Mouse (Mus musculus): ENCODE data around the gene Gfod2.
A peak's percentile ranks its signal among the peaks of the same experiment; 100 is the strongest.

Gene Gfod2

DNA sequence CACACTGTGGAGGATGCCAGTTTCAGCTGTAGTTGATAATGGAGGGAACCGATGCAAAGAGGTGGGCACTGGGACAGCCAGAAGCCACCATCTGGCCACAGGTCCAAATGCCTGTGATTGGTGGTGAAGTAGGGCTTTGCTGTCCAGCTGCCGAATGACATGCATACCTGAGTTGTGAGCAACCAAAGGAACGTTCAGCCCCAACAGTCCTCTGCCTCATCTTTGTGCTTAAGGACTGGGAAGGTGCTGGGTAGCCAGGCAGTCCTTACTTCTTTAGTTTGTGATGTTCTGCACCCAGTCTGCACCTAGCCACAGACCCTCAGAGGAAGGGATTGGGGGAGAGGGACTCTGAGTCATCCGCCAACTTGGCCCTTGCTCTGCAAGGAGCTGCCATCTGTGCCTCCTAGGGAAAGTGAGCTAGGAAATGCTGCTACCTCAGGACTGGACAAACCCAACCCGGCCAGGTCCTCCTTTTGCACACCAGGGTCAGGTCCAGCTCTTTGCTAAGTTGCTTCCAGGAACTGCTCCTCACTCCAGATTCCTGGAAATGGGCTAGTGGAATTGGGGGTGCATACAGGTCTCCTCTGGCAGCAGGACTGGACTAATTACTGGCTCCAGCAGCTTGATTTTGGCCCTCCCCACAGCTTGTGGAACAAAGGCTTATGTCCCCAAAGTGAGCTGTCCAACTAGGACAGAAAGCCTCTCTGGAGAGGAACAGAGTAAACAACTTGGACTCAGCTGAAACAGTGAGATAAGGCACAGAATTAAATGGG lies 10.2 kb upstream of the Gfod2 start:
- no peak for DNase-seq (ENCODE audit: low spot score in 2 of 2)

DNA sequence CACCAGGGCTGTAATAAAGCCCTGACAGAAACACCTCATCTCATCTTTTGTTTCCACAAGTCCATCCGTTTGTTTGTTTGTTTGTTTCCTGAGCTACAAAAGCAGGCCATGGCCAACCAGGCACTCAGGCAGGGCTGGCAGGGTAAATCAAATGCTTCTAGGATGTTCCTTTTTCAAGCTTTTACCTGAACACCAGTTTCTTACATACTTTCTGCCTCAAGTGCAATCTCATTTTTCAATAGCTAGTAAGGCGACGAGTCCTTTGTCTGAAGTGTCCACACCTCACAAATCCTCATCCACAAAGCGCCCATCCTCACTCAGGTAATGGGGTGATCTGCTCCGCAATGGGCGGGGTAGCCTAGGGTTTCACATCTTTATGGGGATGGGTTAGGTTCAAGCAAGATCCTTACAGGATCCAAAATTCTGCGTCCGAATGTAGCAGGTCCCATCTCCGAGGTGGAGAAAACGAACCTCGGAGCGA lies 628 bp downstream of the Gfod2 start:
- DNase-seq (ENCODE audit: low spot score in 2 of 2), result no peak

DNA sequence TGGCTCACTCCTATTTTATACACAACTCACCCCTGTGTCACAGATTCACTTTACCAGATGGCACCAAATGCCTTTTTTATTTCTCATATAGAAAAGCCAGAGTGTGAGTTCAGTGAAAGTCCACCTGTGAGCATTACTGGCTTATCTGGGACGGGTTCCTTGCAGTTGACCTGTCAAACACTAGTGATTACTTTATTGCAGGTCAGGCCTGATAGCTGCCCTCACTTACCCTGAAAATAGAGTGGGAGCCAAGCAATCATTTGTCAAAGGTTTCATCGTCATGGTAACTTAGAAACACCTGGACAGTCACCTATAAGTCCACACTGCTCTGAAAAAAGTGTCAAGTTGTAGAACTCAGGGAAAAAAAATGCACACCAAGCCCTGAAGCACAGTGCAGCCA lies 3.8 kb downstream of the Gfod2 start:
- DNase-seq (ENCODE audit: low spot score in 2 of 2), result no peak

DNA sequence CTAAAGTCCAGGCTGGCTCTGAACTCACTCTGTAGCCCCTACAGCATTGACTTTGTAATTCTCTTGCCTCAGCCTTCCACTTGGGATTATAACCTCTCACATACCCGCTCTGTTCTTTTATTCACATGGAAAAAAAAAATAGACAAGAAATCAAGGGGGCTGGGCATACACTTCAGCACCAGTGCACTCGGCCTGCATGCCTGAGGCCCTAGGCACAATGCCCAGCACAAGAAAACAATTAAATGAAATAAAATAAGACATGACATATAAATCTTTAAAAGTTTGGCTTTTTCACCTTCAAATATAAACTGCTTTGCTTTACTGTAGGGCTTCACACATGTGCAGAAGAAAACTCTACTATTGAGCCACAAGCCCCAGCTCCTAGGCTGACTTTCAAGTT lies 4.5 kb downstream of the Gfod2 start:
- no peak for DNase-seq (ENCODE audit: low spot score in 2 of 2)

- peak; percentile 26 to 45 for DNase-seq (ENCODE audit: low spot score in 2 of 2)
Measured at GRCm38 (mm10) chr8:105750606-105751005, 7.9 kb downstream of the Gfod2 start.

- DNase-seq (ENCODE audit: low spot score in 2 of 2), result no peak
Measured at GRCm38 (mm10) chr8:105743301-105743700, 15.2 kb downstream of the Gfod2 start.

- DNase-seq (ENCODE audit: low spot score in 2 of 2), result no peak
Measured at GRCm38 (mm10) chr8:105739216-105739615, 19.2 kb downstream of the Gfod2 start.

- no peak for DNase-seq (ENCODE audit: low spot score in 2 of 2)
Measured at GRCm38 (mm10) chr8:105732186-105732585, 26.3 kb downstream of the Gfod2 start.

DNA sequence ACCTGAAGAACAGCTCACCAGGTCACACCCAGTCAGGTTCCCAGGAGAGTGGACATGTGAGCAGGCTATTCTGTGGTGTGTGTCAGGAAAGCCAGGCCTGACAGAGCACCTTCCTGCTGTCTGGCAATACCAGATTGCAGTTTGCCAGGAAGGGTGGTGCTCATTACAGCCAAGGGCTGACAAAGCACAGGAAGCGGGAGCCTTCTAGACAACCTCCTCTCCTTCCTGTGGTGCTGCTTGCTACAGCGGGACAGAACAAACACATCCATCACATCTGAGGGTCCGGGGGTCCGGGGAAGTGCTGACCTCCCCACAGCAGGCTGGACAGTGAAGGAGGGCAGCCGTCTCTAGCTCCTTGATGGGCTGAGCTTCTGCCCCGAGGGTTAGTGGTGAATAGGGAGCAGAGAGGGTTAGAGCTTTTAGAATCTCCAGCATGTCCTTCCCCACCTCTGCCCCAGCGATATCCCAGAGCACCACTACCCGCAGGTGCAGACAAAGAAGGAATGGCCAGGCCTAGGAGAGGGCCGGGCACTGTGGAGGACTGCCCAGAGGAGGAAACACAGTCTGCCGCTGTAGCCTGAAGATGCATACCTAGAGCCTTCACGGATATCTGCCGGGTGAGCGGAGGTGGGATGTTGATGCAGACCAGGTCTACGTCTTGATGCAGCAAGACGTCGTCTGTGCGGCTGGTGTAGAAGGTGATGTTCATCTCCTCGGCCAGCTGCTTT lies 30.9 kb downstream of the Gfod2 start:
- DNase-seq (ENCODE audit: low spot score in 2 of 2), result peak; percentile 76 to 88

GRCm38 (mm10) chr8:105725726-105726125 lies 32.7 kb downstream of the Gfod2 start:
- no peak for DNase-seq (ENCODE audit: low spot score in 2 of 2)

DNA sequence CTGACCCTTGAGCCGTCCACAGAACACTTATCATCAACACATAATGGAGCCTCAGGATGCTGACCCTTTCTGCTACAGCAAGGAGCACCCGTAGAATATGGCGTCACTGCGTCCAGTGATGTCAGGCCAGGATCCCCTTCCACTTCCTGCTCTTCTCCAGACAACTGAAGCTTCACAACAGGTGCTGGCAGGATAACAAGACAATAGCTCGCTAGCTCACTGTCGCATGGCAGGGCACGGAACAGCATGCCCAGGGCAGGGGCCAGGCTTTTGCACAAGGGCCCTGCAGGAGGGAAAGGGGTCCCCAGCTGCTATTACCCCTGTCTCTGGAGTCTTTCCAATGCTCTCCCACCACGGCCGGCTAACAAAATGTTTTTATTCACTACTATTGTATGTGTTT lies 35.6 kb downstream of the Gfod2 start:
- no peak for DNase-seq (ENCODE audit: low spot score in 2 of 2)

DNA sequence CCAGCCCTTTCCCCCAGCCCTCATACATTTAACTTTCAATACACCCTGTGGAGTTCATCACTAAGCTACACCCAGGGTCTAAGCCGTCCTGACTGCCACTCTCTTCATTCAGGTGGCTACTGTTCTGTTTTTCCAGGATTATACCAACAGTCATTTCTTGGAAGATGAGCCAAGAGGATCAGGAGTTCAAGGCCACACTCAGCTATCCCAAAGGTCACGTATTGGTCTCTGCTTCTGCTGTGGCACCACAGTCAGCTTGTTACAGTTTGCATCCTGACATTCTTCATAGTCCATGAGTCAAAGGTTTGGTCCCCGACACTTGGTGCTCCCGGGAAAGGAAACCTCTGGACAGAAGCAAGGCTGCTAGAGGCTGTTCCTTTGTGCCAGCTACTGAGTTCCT lies 38.8 kb downstream of the Gfod2 start:
- no peak for DNase-seq (ENCODE audit: low spot score in 2 of 2)

DNA sequence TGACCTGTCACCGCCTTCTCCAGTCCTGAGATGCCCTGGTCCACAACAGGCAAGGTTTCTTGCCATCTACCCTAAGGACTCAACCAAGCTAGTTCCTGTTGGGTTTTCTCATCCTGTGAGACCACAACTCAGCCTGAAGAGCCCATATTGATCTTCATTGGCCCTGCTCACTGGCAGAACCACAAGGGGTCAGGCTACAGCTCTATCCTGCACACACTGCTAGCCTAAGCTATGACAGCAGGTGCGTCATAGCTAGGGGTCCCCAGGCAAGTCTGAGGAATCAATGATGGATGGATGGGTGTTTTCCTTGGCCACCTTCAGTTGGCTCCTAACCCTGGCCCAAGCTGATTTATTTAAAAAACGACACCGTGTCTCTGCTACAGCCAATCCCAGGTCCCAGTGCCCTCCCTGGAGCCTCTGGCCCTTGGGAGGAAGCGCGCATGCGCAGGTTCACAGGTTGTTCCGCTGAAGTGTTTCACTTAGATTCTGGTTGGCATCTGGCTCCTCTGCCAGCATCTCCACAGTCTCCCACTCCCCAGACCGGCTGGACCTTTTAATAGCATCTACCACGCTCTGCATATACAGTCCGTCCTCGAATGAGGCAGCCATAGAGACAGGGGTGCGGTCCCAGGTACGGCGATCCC lies 42.0 kb downstream of the Gfod2 start:
- DNase-seq (ENCODE audit: low spot score in 2 of 2), result no peak

GRCm38 (mm10) chr8:105715042-105715441 lies 43.4 kb downstream of the Gfod2 start:
- peak in 1 of 2 experiments; percentile 15 for DNase-seq (ENCODE audit: low spot score in 2 of 2)

GRCm38 (mm10) chr8:105714139-105714538 lies 44.3 kb downstream of the Gfod2 start:
- peak; percentile 68 to 87 for DNase-seq (ENCODE audit: low spot score in 2 of 2)

- DNase-seq (ENCODE audit: low spot score in 2 of 2), result no peak
Measured at GRCm38 (mm10) chr8:105712286-105712685, 46.2 kb downstream of the Gfod2 start.

GRCm38 (mm10) chr8:105709317-105709716 lies 49.1 kb downstream of the Gfod2 start:
- DNase-seq (ENCODE audit: low spot score in 2 of 2), result no peak

DNA sequence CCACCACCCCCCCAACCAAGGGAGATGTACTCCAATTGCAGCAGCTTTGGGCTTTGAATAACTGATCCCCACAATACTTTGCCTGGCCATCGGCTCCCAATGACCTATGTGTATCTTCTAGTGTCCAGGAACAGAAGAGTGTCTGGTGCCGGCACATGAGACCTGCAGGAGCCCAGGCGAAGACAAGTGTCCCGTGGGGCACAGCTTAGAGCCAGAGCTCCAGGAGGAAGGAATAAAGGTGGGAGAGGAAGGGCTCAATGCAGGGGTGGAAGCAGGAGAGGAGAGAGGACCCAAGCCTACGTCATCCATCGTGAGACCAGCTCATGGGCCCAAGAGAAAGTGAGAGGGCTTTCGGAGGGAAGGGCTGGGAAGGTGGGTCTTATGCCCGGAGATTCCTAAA lies 49.8 kb downstream of the Gfod2 start:
- no peak for DNase-seq (ENCODE audit: low spot score in 2 of 2)

GRCm38 (mm10) chr8:105707498-105708403 lies 50.7 kb downstream of the Gfod2 start, which contains the start of the genes 4933405L10Rik and Enkd1:
Gene 4933405L10Rik, plus strand, starts transcription at chr8:105707655.
Gene Enkd1, minus strand, starts transcription at chr8:105708210.
- DNase-seq (ENCODE audit: low spot score in 2 of 2), result peak; percentile 88 to 89

- no peak for DNase-seq (ENCODE audit: low spot score in 2 of 2)
Measured at GRCm38 (mm10) chr8:105706426-105706825, 52.0 kb downstream of the Gfod2 start.

DNA sequence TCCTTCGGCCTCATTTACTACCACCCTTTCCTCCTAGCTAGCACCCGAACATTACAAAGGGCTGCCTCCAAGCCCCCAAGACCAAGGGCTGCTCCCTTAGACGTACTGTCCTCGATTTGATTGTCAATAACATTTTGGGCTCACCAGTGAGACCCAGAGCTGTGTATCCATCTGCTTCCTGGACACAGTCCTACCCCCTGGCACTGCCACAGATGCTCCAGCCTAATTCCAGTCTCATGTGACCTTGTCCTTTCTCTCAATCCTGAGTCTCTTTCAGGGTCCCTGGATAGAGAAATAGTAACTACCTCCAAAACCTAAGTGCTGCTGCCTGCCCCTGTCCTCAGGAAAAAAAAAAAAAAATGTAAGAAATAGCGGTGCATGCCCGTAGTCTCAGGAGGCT lies 53.5 kb downstream of the Gfod2 start:
- DNase-seq (ENCODE audit: low spot score in 2 of 2), result no peak
